Mouse (Mus musculus): ENCODE data around the gene Zbtb16.
A peak's percentile ranks its signal among the peaks of the same experiment; 100 is the strongest.

Zbtb16 gene

DNA sequence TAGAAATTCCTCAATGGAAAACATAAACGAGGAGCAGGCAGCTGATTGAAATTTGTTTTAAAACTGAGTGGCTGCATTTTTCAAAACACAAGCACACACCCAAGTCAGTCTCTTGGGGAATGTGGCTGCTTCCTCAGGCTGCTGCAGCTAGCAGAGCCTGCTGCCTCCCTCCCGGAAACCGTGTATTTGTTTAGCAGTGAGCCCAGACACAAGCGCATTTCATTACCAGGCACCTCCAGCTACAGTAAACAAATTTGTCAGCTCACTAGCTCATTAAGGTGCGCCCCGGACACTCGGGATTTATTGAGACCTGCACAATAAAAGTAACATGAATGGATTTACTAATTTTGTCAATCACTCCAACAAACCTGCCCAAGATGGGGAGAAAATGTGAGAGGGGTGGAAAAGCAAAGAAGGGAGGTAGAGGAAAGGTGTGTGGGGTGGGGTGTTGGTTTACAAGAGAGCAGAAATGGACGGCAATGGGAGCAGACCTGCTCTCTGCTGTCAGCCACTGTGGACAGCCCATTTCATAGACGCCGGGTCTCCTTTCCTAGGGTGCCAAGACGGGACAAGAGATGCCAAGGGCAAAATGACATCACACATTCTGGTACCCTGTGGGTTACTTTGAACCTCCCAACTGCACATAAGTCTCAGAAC is 161.5 kb downstream of the Zbtb16 start:
- no peak for DNase-seq (ENCODE audit: low read depth, low spot score)

DNA sequence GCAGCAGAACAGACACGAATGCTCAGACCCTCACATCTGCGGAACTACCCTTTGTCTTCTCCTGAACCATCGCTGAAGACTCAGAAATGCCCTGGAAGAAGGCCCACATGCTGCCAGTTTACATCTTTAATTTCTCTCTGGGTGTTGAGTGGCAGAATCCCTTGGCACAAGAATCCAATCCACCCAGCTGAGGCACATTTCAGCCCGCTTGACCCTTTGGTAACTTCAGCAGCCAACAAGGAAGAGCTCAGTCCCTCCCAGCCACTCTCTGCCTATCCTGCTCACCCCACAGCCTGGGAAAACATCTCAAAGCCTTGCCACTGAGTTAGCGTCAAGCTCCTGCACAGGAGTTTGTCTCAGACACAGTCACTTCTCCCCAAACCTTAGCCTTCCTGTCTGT is 162.2 kb downstream of the Zbtb16 start:
- DNase-seq (ENCODE audit: low read depth, low spot score) = no peak

DNA sequence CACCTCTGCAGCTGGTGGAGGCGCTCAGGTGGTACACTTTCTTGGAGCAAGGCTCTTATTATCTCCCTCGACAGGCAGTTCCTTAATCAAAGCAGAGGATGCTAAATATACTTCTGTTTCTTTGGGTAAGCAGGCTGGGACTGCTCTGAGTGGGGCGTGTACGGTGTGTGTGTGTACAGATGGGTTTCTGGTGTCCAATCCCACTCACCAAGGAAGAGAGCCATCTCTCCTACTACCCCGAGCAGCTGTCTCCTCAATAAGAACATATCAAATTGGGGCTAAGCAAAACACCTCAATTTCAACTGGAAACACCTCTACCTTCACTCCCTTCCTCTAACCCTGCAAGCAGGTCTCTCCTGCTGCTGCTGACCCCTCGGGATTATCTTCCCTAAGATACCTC is 162.8 kb downstream of the Zbtb16 start:
- no peak for DNase-seq (ENCODE audit: low read depth, low spot score)

GRCm38 (mm10) chr9:48671841-48672240 is 164.2 kb downstream of the Zbtb16 start:
- no peak for DNase-seq (ENCODE audit: low read depth, low spot score)

- DNase-seq (ENCODE audit: low read depth, low spot score) = no peak
These were observed 165.9 kb downstream of the Zbtb16 start for GRCm38 (mm10) chr9:48670156-48670555.

GRCm38 (mm10) chr9:48669672-48670071 is 166.3 kb downstream of the Zbtb16 start:
- no peak for DNase-seq (ENCODE audit: low read depth, low spot score)

DNA sequence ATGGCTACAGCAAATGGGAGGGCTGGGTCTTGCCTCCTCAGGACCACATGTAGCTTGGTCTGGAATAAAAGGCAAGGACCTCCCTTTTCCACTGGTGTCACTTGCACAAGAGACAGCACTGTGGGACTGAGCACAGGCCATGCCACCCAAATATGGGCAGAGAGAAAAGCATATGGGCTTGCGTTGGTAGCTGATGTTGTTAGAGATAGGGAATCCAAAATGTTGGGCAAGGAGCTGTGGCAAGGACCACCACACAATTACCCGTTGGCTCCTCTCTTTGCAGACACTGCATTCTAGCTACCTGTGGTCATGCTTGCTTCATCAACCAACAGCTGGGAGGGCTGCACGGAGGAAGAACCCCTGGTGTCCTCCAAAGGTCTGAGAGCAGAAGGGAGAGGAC is 169.3 kb downstream of the Zbtb16 start:
- no peak for DNase-seq (ENCODE audit: low read depth, low spot score)

DNA sequence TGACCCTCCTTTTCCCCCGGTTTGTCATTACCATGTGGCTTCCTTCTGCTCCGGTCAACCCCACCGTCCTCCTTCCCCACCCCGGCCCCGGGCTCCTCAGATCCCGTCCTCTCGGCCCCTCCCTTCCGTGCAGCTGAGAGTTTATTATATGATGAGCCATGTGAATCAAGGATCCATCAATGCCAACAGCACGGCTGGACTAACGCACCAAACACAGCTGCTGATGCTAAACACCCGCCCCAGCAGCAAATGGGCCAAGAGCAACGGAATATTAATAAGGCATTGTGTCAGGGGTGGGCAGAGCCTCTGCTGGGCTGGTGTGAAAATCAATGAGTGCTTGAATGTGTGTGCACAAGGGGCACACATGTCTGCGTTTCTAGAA is 173.0 kb downstream of the Zbtb16 start:
- DNase-seq (ENCODE audit: low read depth, low spot score) = no peak

DNA sequence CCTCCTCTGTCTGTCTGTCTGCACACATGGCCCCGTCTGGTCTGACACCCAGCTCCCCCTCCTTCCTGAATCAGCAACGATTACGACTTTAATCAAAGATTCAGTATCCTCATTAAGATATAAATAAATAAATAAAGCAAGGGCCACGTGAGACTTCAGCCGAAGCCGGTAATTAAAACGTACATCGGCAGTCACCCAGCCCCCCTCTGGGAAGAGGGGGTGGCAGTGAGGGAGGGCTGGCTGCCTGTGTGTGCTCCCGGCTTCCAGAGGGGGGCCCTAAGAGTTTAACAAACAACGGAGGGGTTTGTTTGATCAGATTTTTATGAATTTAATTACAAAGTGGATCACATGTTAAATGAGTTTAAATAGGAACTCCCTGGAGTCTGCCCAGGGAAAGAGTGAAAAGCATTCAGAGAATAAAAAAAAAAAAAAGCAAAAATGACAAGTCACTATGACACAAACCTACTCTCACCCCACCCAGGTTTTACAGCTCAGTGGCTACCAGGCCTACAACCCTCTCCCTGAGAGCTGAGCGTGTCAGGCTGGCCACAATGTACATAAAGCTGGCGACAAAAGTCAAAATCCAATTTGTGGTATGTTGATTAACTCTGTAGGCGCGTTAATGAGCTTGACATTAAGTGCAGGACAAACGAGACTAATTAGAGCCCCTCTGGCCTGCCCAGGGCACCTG is 173.5 kb downstream of the Zbtb16 start:
- no peak for DNase-seq (ENCODE audit: low read depth, low spot score)

DNA sequence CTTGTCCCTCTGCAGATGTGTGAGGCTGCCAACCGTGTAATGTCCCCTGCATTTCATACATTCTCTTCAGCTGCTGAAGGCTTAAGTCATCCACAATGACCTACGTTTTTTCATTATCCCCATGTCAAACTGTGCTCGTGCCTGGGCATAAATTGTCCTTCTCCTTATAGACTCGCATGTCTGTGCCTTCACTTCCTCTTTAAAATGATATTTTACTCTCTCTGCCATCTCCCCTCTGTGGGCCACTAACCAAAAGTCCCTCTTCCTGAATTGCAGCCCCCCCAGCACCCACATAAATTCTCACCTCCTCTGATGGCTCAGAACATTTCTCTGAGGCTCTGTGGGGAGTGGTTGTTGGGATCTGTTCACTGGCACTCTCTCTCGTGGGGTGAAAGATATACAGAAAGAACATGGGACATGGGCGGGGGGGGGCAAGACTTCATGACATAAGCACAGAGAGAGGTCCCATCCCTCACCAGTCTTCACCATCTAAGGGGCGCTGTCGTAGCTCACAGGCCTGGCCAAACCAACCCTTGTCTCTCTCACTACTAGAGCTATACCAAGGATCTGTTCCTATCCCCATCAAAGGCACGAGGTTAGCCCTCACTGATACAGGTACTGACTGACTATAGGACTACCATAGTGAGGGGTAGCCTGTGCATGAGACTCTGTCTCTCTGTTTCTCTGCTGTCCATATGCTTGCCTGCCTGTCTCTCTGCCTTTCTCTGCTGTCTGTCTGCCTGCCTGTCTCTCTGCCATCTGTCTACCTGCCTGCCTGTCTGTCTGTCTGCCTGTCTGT is 174.6 kb downstream of the Zbtb16 start:
- DNase-seq (ENCODE audit: low read depth, low spot score) = no peak

DNA sequence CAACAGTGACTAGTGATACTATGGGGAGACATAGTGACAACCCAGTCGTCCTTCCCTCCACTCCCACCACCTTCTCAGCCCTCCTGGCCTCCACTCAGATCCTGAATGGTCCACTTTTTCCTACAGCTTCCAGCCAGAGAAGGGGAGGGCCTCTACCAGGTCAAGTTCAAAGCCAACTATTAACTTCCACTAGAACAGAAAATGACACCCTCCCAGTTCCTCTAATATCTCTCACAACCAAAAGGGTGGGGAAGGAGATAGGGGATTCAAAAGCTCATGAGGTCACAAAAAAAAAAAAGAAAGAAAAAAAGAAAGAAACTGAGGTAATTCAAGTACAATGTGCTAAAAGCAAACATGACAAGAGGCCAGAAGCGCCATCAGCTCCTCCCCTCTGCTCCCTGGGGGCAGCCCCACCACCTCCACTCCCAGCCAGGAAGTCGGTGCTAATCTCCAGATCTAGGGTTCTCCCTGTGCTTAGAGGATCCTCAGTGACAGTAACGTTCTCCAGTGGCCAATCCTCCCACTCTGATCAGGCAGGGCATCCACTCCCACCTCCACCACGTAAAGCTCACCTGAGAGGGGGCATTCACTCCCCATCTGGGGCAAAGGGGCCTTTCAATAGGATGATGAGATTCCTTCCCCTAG is 180.4 kb downstream of the Zbtb16 start:
- DNase-seq (ENCODE audit: low read depth, low spot score) = no peak

- DNase-seq (ENCODE audit: low read depth, low spot score) = no peak
These were observed 181.3 kb downstream of the Zbtb16 start for GRCm38 (mm10) chr9:48654730-48655129.

- DNase-seq (ENCODE audit: low read depth, low spot score) = no peak
These were observed 182.5 kb downstream of the Zbtb16 start for GRCm38 (mm10) chr9:48653399-48654070.

- no peak for DNase-seq (ENCODE audit: low read depth, low spot score)
These were observed 184.0 kb downstream of the Zbtb16 start for GRCm38 (mm10) chr9:48652026-48652425.

GRCm38 (mm10) chr9:48650846-48651245 is 185.2 kb downstream of the Zbtb16 start:
- DNase-seq (ENCODE audit: low read depth, low spot score) = no peak

DNA sequence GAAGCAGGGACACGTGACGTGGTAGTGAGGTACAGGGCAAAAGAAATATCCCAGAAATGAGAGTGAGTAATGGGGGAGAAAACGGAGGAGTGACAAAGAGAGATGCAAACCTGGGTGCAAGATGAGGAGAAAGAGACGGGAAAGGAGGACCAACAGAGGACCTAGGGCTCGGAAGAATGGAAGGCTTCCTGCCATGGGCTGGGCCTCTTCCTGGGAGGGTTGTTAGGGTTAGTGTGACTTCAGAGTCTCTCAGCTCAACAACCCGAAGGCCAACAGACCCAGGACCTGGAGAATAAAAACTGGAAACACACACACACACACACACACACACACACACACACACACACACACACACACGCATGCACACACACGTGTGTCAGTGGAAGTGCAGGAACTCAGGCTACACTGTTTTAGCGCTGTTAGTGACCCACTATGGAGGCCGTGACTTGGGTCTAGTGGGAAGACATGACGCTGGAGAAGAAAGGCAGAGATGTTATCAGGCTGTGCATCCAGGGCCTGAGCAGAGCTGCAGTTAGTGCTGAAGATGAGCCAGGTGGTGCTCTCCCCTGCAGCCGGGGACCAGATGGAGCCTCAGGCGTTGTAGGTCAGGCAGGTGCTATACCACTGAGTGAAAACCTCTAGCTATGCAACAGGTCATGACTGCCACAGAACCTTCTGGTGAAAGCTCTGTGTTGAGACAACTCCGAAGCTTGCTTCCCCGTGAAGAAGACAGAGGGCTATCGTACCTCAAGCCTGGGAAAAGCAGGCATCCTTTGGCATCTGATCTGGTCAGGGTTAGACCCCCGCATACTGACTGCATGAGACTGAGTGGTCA is 186.0 kb downstream of the Zbtb16 start:
- DNase-seq (ENCODE audit: low read depth, low spot score) = no peak

DNA sequence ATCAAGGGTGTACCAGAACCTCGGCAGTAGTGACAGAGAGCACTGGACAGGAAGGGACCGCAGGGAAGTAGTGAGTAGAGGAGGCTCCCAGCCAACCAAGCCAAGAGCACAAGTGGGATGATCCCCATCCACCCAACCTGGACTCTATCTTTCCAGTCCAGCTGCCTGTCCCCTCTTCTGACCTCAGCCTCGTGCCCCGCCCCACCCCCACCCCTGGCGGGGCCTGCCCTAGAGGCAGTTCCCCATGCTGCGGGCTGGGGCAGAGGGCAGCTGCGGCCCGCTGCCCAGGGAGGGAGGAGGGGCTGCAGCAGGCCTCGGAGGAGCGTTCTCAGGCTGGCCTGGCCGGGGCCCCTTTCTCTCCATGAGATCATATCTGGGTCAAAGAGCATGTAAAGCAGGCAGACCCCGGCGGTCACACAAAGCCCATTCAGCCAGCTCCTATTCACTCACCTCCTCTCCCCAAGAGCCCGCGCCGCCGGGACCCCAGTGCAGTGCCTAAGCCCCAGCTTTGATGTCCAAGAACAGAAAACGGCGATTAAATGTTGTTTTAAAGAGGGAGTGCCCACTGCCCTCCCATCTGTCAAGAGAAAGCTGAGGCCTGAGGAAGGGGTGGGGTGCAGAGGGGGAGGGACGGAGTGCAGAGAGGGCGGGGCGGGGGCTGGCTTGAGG is 186.8 kb downstream of the Zbtb16 start:
- DNase-seq (ENCODE audit: low read depth, low spot score) = no peak

DNA sequence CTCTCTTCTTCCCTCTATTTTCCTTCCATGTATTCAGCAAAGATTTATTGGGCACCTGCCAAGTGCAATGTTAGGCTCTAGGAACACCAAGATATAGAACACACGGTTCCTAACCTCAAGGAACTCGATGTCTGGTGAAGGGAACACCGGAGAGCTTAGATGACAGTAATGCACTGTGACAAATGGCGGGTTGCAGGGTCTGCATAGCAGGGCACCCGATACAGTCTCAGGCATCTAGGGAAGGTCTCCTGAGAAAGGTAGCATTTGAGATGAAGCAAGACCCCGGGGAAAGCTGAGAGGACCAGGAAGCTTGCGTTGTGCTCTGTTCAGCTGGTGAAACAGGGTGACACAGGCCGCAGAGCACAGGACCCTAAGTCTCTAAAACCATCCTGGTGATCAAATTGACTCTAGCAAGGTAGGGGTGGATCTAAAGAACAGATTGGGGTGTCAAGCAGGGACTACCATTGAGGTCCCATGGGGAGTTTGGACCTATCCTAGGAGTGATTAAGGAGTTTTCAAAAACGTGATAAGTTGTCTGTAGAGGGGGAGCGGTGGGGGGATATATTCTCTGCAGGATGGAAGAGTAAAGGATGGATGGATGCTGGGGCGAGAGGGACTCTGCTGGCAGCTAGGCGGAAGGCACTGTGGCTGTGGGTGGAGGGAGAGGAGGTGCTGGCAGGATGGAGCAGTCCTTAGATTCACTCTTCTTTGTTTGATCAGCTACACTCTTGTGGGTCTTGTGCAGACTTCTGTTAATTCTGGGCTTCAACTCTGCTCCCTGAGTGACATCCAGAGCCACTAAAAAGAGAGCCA is 187.5 kb downstream of the Zbtb16 start:
- DNase-seq (ENCODE audit: low read depth, low spot score) = no peak

DNA sequence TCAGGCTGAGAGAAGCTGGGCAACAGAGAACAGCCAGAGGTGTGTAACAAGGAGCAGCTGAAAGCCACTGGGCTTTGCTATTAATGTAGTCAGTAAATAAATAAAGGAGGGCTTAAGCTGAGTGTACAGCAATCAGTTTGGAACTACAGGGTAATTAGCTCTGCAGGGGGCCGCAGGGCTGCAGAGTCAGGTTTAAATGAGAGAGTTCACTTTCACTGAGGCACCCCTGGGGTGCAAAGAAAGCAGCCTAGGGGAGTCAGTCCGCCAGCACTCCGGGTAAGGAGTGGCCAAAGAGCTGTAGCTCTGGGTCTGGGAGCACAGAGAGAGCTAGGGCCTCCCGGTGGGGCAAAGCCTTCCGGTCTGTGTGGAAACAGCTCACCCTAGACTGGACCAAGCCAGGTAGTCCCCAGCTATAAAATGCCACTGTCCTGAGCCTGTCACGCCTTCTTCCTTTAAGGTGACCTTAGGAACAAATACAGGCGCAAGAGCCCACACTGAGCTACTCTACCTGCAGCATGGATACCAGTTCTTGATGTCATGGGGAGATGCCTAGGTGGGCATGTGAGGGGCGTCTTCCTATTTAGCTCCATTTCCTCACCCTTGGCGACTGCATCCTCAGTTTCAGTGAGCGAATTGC is 188.3 kb downstream of the Zbtb16 start:
- DNase-seq (ENCODE audit: low read depth, low spot score) = peak; percentile 50
